Mouse (Mus musculus) testis, adult 2 months (tissue): ENCODE results near the gene Cox11. TPM values are rescaled to one million over a fixed set of nuclear protein-coding genes. Genes with fewer than 3 reads are reported as not detected.

Experiments used
- H3K27ac ChIP-seq: fragments of 200-500 bp; 2 replicates; pipeline ENCODE4 v1.5.1; 2012; ENCODE audit warnings: low read depth, low read length; ENCODE audit not compliant: control insufficient read depth, insufficient read depth
- H3K27me3 ChIP-seq: fragments of 200-500 bp; 2 replicates; pipeline ENCODE4 v1.6.1; 2012; ENCODE audit warnings: mild to moderate bottlenecking, low read length, moderate library complexity; ENCODE audit not compliant: control insufficient read depth, insufficient read depth
- H3K36me3 ChIP-seq: fragments of 200-500 bp; 2 replicates; pipeline ENCODE4 v1.6.1; 2012; ENCODE audit warnings: mild to moderate bottlenecking, low read length; ENCODE audit not compliant: control insufficient read depth, insufficient read depth
- H3K4me1 ChIP-seq: fragments of 200-500 bp; 2 replicates; pipeline ENCODE4 v1.6.1; 2012; ENCODE audit warnings: low read length; ENCODE audit not compliant: control insufficient read depth, insufficient read depth
- H3K4me3 ChIP-seq: fragments of 200-500 bp; 2 replicates; pipeline ENCODE4 v1.5.1; 2012; ENCODE audit warnings: low read depth, mild to moderate bottlenecking, low read length, moderate library complexity, mixed read lengths; ENCODE audit not compliant: control insufficient read depth
- CTCF ChIP-seq: fragments of 200-500 bp; IDR thresholded peaks from 2 replicates; pipeline ENCODE4 v1.5.1; 2012; ENCODE audit warnings: low read depth, mild to moderate bottlenecking, inconsistent platforms, low read length, moderate library complexity; ENCODE audit not compliant: control insufficient read depth, insufficient read depth, insufficient replicate concordance
- POLR2A ChIP-seq: fragments of 200-500 bp; IDR thresholded peaks from 2 replicates; pipeline ENCODE4 v1.6.1; 2012; ENCODE audit warnings: low read depth, mild to moderate bottlenecking, inconsistent platforms, low read length, moderate library complexity; ENCODE audit not compliant: control insufficient read depth
- polyA plus RNA-seq: library from polyadenylated mRNA; depleted of rRNA; stranded (reverse); fragments of >200 nt; gene quantifications from 2 replicates; pipeline ENCODE4 v1.2.3, GENCODE M21; 2012

The Cox11 gene
- polyA plus RNA-seq, 1 experiment: 18.9 TPM

DNA sequence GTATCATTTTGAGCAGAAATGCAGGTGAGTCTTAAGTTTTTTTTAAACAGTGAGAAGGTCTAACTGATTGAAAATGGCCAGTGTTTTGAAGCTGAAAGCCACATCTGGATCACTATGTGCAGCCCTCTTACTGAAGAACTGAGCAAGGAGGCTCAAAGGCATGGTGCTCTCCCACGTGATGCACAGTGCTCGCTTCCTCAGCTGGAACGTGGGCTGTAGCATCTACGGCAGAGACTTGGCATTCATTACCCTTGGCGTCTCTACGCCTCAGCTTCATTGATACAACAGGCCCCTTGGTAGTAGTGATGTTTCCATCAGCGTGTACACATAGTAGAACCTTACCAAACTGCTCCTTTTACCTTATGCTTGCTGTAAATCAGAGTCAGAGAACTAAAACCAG is 15.5 kb upstream of the Cox11 start:
- Histone ChIP-seq H3K4me1 (no peaks in the 10 kb centered on the region), H3K27me3 (no peaks in the 10 kb centered on the region), H3K4me3 (no peak overlapping the region), H3K36me3 (no peaks in the 10 kb centered on the region), H3K27ac (no peak overlapping the region)
- TF ChIP-seq POLR2A: no peak
- TF ChIP-seq CTCF: no peak

DNA sequence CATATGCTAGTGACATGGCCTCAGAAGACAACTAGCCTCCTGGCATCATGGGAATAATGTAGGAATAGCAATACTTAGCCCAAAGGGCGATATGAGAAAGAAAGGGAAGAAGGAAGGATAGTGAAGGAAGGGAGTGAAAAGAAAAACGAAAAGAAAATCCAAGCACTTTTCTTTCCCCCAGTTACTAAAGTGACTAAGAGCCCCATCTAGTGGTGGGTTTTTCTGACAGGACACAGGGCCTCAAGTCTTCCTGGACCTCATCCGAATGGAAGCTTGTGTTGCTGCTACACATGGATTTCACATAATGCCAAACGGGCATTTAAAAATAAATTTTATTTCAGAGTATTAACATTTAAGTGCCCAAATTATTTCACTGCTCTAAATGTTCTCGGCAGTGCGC is 14.5 kb upstream of the Cox11 start:
- Histone ChIP-seq H3K4me1 (no peaks in the 10 kb centered on the region), H3K36me3 (no peaks in the 10 kb centered on the region), H3K27me3 (no peaks in the 10 kb centered on the region), H3K27ac (no peak overlapping the region), H3K4me3 (no peak overlapping the region)
- TF ChIP-seq CTCF (no peak), POLR2A (no peak)

DNA sequence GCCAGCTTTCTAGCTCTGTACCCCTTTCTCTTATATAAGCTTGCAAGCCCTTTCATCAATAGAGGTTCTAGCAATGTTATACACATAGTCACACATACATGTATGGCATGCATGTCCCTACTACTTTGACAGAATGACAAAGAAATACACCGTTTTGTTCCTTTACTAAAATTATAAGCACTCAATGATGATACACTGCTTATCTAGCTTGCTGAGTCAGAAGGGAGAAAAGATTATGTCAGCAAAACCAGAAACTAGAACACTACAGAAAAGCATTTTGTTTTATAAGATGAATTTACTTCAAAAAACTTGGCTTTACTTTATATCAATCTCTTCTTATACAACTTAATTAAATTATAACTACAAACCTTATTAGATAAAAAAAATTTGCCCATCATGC is 12.8 kb upstream of the Cox11 start:
- H3K4me1 ChIP-seq: no peaks in the 10 kb centered on the region
- no peak for TF ChIP-seq CTCF
- TF ChIP-seq POLR2A: no peak
- H3K36me3 ChIP-seq: no peaks in the 10 kb centered on the region
- H3K4me3 ChIP-seq: no peak overlapping the region
- H3K27me3 ChIP-seq: no peaks in the 10 kb centered on the region
- no peak overlapping the region for H3K27ac ChIP-seq

DNA sequence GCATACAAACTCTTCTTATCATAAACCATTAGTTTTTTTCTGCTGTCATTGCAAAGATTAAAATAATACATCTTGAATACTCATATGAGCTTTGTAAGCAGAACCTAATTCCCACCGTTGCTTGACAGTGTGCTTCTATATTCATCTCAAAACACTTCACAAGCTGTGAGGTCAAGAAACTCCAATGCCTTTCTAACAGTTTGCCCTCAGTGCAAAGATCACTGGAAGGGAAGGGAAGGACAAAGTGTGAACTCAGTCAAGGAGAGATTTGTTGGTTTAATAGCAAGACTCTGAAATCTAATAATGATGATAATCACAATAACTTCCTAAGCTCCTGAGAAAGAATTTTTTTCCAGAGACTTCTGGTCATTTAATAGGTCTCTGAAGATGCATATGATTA is 10.2 kb upstream of the Cox11 start:
- H3K4me1 ChIP-seq: no peaks in the 10 kb centered on the region
- no peaks in the 10 kb centered on the region for H3K27me3 ChIP-seq
- H3K36me3 ChIP-seq: no peaks in the 10 kb centered on the region
- no peak overlapping the region for H3K27ac ChIP-seq
- no peak overlapping the region for H3K4me3 ChIP-seq
- no peak for TF ChIP-seq CTCF

DNA sequence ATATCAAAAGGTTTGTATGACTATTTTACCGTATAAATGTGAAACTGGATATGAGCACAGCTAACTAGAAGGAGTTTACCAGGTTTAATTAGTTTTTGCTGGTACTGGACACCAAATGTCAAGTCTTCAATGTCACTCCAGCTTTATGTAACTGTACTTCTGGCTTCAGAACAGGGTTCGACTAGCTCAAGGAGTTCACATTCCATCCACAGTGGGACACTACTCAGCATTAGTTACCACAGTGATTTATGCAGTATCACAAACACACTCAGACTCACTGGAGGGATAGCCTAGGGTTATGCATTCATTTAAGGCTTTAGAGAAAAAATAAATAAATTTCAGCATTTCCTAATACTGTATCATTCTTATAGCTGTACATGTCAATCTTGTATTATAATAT is 5.5 kb upstream of the Cox11 start:
- H3K4me3 ChIP-seq: no peak overlapping the region
- no peak overlapping the region for H3K27ac ChIP-seq
- TF ChIP-seq POLR2A (no peak), CTCF (no peak)
- H3K27me3 ChIP-seq: no peaks in the 10 kb centered on the region
- no peaks in the 10 kb centered on the region for H3K4me1 ChIP-seq
- H3K36me3 ChIP-seq: no peaks in the 10 kb centered on the region

DNA sequence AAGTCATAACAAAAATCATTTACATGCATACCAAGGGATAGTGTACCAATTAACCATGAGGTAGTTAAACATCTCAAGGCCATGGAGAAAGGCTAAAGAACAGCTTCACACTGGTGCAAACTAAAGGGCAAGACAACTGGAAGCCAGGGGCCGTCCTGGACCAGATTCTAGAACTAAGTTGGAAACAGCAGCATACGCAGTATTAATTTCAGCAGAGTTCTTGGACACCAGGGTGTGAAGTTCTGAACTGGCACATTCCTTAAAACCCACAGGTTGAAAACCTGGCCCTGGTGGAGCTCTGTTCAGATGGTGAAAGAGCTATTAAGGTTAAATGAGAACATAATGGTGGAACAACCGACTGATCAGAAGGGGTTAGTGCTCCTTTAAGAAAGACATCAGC is 3.3 kb upstream of the Cox11 start:
- Histone ChIP-seq H3K36me3 (no peaks in the 10 kb centered on the region), H3K27me3 (no peaks in the 10 kb centered on the region), H3K4me1 (no peaks in the 10 kb centered on the region), H3K27ac (no peak overlapping the region), H3K4me3 (no peak overlapping the region)
- TF ChIP-seq POLR2A (no peak), CTCF (no peak)

DNA sequence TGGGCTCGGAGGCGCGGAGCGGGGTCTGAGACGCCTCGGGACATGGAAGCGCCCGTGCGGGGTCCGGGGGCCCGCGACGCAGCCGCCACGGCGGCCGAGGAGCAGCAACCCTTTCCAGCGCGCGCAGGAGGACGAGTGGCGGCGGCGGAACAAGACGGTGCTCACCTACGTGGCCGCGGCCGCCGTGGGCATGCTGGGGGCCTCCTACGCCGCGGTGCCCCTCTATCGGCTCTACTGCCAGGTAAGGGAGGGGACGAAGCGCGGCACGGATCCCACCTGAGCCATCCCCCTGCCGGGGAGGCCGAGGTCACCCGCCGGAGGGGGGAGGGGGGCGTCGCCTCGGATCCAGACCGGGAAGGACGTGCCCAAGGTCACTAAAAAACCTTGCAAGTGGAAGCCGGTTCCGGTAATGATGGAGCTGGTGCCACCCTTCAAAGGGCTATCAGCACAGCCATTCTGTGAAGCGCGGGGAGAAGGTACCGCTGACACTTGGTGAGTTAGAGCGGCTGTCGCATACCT is 398 bp downstream of the Cox11 start:
- no peaks in the 10 kb centered on the region for H3K36me3 ChIP-seq
- no peaks in the 10 kb centered on the region for H3K27me3 ChIP-seq
- TF ChIP-seq POLR2A: no peak
- no peak for TF ChIP-seq CTCF
- no peaks in the 10 kb centered on the region for H3K4me1 ChIP-seq
- peak overlapping the region; percentile 95 for H3K4me3 ChIP-seq
- H3K27ac ChIP-seq: peak overlapping the region; percentile 95

DNA sequence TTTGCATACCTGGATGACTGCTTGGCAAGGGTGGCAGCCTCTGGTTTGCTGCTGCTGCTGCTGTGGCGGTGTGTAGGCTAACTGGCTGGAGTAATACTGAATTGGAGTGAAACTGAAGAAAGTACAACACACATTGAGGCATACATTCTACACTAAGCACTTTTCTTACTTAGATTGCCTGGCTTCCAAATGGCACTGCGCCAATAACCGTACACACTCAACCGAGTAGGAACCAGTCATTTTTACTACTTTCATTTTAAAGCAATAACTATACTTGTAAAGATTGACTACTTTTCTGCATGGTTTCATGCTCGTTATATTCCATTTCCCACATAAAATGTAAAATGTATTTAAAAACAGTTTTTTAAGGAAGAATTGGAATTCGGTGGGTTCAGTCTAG is 11.8 kb downstream of the Cox11 start:
- Histone ChIP-seq H3K4me1 (no peaks in the 10 kb centered on the region), H3K27ac (no peak overlapping the region), H3K4me3 (no peak overlapping the region), H3K27me3 (no peaks in the 10 kb centered on the region), H3K36me3 (no peaks in the 10 kb centered on the region; the same call in none of the 2 replicates)
- TF ChIP-seq CTCF (no peak), POLR2A (no peak)
